Mouse (Mus musculus): Measurements from ENCODE around the gene Fam243. TPM values are rescaled to one million over a fixed set of nuclear protein-coding genes. Genes with fewer than 3 reads are reported as not detected.

Fam243 gene
- total and polyA plus RNA-seq, 3 experiments: not detected

DNA sequence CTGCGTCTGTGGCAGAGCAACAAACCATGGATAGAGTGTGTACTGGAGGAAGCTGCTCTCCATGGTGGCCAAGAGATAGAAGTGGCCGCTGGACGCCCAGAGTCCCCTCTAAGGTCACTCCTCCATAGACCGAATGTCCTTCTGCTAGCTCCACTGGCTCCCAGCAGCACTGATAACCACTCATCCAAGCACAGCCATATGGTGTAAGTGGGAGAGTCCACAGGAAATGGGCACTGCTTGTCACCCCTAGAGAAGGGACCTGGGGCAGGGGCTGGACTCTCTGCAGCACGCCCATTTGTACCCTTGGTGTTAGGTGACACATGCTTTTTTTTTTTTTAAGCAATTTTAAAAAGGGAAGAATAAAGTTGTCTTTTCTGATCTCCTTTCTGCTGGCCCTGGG lies 9.7 kb upstream of the Fam243 start:
- Histone ChIP-seq H3K9me3 (replicated peaks; ENCODE audit: insufficient read depth, low read length) (no peaks in the 10 kb centered on the region), H3K4me1 (ENCODE audit: control insufficient read depth in 1 of 2, insufficient read depth in 2 of 2, low read length in 2 of 2) (no peaks in the 10 kb centered on the region), H3K27ac (ENCODE audit: control insufficient read depth, low read depth, low read length) (no peak overlapping the region), H3K4me3 (ENCODE audit: control insufficient read depth in 1 of 2, insufficient read depth in 1 of 2, low read depth in 2 of 2, low read length in 2 of 2) (no peak overlapping the region), H3K9ac (ENCODE audit: control insufficient read depth, low read depth, low read length, poor library complexity, severe bottlenecking) (no peak overlapping the region), H3K36me3 (ENCODE audit: control insufficient read depth in 1 of 2, insufficient read depth in 2 of 2, low read length in 2 of 2) (no peaks in the 10 kb centered on the region), H3K79me2 (ENCODE audit: control insufficient read depth, insufficient read depth, low read length, poor library complexity) (no peaks in the 10 kb centered on the region), H3K27me3 (ENCODE audit: control insufficient read depth in 1 of 2, insufficient read depth in 2 of 2, low read length in 2 of 2) (peaks cover 7 to 14% of the 10 kb centered on the region in 2 experiments)
- no peak for DNase-seq (ENCODE audit: low read depth, low spot score)
- TF ChIP-seq POLR2A (IDR thresholded peaks at IDR 0.05; ENCODE audit: control insufficient read depth in 1 of 2, insufficient read depth in 1 of 2, low read depth in 1 of 2, low read length in 2 of 2, poor library complexity in 1 of 2) (no peak), POLR2AphosphoS5 (IDR thresholded peaks at IDR 0.05; ENCODE audit: borderline replicate concordance, low read depth, low read length) (no peak), RCOR1 (IDR thresholded peaks at IDR 0.05; ENCODE audit: low read depth, low read length) (no peak), HCFC1 (IDR thresholded peaks at IDR 0.05; ENCODE audit: low read depth, low read length) (no peak), E2F4 (IDR thresholded peaks at IDR 0.05; ENCODE audit: borderline replicate concordance, low read depth, low read length) (no peak), GABPA (IDR thresholded peaks at IDR 0.05; ENCODE audit: low read depth, low read length) (no peak), CTCF (IDR thresholded peaks at IDR 0.05 in 2 of 3, conservative IDR thresholded peaks at IDR 0.05 in 1 of 3; ENCODE audit: control insufficient read depth in 1 of 3, insufficient read depth in 1 of 3, low read depth in 2 of 3, low read length in 3 of 3, poor library complexity in 1 of 3, severe bottlenecking in 1 of 3) (no peak), MYB (IDR thresholded peaks at IDR 0.05; ENCODE audit: low read depth, low read length) (no peak), MXI1 (IDR thresholded peaks at IDR 0.05; ENCODE audit: low read depth, low read length) (no peak), MYC (IDR thresholded peaks at IDR 0.05; ENCODE audit: low read depth, low read length) (no peak), NELFE (IDR thresholded peaks at IDR 0.05; ENCODE audit: low read depth, low read length) (no peak), CHD1 (IDR thresholded peaks at IDR 0.05; ENCODE audit: low read depth, low read length) (no peak), ETS1 (IDR thresholded peaks at IDR 0.05; ENCODE audit: low read depth, low read length) (no peak), NRF1 (IDR thresholded peaks at IDR 0.05; ENCODE audit: insufficient read depth, low read depth, low read length, poor library complexity, severe bottlenecking) (no peak), GATA1 (IDR thresholded peaks at IDR 0.05; ENCODE audit: low read depth, low read length) (no peak), MEF2A (IDR thresholded peaks at IDR 0.05; ENCODE audit: extremely low read depth, insufficient replicate concordance, low read depth, low read length, poor library complexity, severe bottlenecking) (no peak), SMC3 (IDR thresholded peaks at IDR 0.05; ENCODE audit: low read depth, low read length) (no peak), CHD2 (IDR thresholded peaks at IDR 0.05; ENCODE audit: low read length) (no peak), SIN3A (IDR thresholded peaks at IDR 0.05; ENCODE audit: low read length) (no peak), ZC3H11A (IDR thresholded peaks at IDR 0.05; ENCODE audit: low read depth, low read length) (no peak)

DNA sequence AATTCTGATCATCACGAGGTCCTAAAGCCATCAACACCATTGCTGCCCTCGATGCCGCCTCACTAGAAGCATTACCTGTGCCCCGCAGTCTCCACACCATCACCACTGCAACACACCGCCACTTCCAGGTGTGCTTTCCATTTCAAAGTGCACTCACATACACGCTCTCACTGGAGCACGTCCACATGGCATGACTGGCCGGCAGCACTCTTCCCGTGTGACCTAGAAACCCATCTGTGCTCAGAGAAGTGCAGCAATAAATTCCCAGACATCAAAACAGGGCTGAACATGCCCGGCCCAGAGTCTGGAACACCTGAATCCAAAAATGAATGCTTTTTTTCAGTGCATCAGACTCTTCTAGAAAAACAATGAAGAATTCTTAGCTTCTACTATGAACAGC lies 6.7 kb upstream of the Fam243 start:
- Histone ChIP-seq H3K27ac (ENCODE audit: control insufficient read depth, low read depth, low read length) (no peak overlapping the region), H3K9me3 (replicated peaks; ENCODE audit: insufficient read depth, low read length) (no peaks in the 10 kb centered on the region)

More for the DNA sequence above, 6.7 kb upstream of the Fam243 start:
- Histone ChIP-seq H3K9ac (ENCODE audit: control insufficient read depth, low read depth, low read length, poor library complexity, severe bottlenecking) (no peak overlapping the region), H3K79me2 (ENCODE audit: control insufficient read depth, insufficient read depth, low read length, poor library complexity) (no peaks in the 10 kb centered on the region), H3K36me3 (ENCODE audit: control insufficient read depth in 1 of 2, insufficient read depth in 2 of 2, low read length in 2 of 2) (no peaks in the 10 kb centered on the region), H3K4me3 (ENCODE audit: control insufficient read depth in 1 of 2, insufficient read depth in 1 of 2, low read depth in 2 of 2, low read length in 2 of 2) (no peak overlapping the region), H3K4me1 (ENCODE audit: control insufficient read depth in 1 of 2, insufficient read depth in 2 of 2, low read length in 2 of 2) (no peaks in the 10 kb centered on the region), H3K27me3 (ENCODE audit: control insufficient read depth in 1 of 2, insufficient read depth in 2 of 2, low read length in 2 of 2) (peaks cover 7 to 18% of the 10 kb centered on the region in 2 experiments)
- no peak for TF ChIP-seq USF2 (IDR thresholded peaks at IDR 0.05; ENCODE audit: borderline replicate concordance in 1 of 2, insufficient read depth in 1 of 2, low read depth in 1 of 2, low read length in 2 of 2)
- DNase-seq (ENCODE audit: low read depth, low spot score): no peak

Data from MEL (cell line).